Mouse (Mus musculus): ENCODE data around the gene Gnrhr.

The Gnrhr gene

DNA sequence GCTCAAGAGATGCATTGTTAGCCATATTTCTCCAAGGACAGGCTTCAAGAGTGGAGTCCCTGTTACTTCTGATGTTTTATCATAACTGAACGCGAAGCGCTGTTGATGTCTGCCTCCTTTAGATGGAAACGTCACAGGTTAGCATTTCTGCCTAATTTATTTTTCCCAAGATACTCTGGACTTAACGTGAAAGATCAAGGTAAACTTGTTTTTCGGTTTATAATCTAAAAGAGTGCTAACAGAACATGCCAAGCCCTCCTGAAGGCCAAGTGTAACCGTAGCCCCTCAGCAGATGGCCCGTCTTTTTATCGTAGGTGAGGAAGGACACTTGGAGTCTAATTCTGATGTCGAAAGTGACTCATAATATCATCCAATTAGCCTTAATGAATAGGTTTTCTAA lies at the start of gene Gnrhr:
Gnrhr (minus strand) TSS at position 101 of the 400 bp plus-strand sequence.
- no peak for DNase-seq (ENCODE audit: low spot score)

GRCm38 (mm10) chr5:86246559-86246958 lies 48.9 kb upstream of the Gnrhr start:
- no peak for DNase-seq (ENCODE audit: low spot score)

DNA sequence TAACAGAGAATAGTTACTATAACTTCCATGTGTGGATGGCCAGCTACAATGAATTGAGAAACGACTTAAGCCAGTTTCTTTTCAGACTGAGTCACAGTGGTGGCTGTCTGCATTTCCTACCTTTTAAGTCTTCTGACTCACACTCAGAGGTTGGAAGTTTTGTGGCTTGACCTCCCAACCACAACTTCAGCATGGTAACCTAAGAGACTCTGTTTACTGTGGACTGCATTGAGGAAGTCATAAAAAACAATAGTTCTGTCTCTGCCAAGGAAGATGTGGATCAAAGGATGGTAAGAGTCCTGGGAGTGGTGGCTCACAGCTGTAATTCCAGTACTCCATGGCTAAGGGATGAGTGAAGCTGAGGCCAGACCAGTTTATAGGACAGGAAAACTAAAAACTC lies 47.2 kb upstream of the Gnrhr start:
- DNase-seq (ENCODE audit: low spot score), result no peak

DNA sequence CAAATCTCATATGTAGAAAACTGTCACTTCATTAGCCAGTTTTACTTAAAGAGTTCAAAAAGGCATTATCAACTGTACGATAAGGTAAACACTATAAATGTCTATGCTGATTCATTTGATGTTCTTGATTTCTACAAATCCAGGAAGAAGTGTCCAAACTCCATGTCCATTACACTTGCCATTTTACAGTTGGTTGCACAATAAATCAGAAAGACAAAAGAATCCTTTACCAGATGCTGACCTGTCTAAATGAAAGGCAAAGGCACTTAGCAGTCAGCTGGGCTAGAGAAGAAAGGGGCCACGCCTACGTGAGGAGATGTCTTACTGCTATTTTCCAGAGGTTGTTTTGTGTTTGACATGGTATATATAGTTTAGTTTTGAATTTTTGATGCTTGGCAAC lies 46.6 kb upstream of the Gnrhr start:
- peak; percentile 28 for DNase-seq (ENCODE audit: low spot score)

DNA sequence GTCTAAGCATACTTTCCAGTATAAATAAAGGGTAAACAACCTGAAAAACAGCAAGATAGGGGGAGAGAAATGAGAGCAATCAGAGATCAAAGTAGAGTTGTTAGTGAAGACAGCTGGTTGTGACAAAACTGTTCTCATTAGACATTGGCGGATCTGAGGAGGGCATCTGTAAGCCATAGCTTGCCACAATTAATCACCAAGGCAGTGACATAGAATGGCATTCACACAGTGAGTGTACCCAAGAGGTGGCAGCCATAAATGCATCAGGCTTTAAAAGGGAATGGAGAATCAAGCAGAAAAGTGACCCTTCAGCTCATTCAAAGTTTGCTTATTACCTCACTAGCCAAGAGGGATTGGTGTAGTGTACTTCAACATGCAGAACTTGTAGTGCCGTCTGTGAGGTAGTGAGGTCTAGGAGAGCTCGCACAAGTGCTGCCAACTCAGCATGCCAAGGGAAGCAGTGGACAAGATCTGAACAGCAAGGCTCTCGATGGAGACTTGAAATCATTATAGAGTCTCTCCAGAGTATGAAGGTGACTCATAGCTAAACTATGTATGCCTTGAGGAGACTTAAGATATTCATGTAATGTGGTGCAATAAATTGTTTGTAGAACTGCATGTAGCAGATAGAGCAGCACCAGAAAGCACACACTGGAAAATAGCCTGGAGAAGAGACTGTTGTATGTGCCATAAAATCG lies 29.6 kb upstream of the Gnrhr start:
- DNase-seq (ENCODE audit: low spot score), result no peak

DNA sequence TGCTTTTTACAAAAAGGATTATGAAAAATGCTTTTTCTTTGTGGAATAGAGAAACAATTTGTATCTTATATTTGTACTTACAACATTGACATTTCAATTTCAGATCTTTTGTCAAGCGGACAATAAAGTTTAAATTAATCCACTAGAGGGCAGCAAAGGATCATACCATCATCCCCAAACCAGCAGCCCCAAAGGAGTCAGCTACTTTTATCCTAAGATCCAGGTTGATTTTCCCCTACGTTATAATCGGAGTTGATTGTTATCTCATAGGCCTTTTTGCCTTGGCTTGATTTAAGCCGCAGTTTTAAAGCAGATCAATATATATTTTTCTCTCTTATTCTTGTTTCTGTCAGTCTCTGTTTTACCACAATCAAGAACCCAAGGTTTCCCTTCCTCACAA lies 6.3 kb downstream of the Gnrhr start:
- peak; percentile 88 for DNase-seq (ENCODE audit: low spot score)

DNA sequence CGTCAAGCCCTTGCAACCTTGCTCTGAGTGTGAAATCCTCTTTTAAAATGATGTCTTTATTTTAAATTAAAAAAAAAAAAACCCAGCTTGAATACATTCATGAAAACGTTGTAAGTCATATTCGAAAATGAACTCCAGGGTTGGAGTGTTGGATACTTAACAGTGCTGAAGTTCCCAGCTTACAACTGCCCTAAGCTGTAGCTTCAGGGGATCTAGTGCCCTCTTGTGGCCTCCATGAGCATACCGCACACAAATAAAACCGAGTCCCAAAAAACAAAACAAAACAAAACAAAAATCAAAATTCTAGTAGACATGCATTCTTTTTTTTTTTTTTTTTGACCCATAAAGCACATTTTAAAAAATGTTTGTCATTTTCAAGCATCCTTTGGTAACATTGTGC lies 6.9 kb downstream of the Gnrhr start:
- DNase-seq (ENCODE audit: low spot score), result peak; percentile 67

DNA sequence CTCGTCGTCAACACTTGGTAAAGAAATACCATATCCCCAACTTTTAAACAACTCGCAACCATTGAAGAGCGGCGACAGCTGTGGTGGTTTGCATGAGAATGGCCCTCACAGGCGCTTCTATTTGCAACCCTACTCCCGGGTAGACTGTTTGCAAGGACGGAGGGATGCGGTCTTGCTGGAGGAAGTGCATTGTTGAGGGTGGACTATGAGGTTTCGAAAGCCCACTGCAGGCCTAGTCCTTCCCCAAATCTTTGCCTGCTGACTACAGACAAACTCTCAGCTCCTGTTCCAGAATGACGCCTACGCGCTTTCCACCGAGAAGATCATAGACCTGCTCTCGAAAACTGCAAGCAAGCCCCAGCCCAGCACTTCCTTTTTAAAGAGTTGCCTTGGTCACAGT lies 7.4 kb downstream of the Gnrhr start:
- DNase-seq (ENCODE audit: low spot score), result no peak

DNA sequence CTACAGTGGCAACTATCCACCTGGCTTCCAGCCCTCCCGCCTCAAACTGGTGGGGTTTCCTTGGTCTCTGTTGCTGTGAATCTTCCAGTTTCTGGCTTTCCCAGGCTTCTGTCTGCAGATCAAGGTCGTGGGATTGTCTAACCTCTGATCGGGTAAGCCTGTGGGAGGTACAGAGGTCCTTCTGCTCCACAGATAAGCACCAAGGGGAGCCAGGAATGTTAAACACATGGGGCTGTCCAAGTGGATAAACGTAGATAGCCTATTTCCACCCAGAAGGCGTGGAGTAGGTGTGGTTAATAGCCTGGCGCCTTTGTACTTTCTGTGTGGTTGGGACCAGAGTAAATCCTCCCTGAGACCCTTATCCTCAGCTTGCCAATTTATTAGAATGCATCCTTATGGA lies 10.3 kb downstream of the Gnrhr start:
- DNase-seq (ENCODE audit: low spot score), result no peak

DNA sequence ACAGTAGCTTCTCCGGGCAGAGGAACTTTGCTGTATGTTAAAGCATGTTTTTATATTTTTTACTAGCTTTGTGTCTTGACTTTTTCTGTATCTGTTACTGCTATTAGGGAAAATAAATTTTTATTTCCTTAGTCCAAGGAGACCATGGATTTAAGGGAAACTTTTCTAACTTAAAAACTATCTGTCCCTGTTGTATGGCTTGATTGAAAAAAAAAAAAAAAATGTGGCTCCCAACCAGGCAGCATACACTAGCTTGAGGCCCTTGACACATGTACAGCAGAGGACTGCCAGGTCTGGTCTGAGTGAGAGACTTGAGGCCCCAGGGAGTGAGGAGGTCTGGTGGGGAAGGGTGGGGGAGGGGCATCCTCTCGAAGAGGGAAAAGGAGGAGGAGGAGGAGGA lies 23.9 kb downstream of the Gnrhr start:
- DNase-seq (ENCODE audit: low spot score), result peak; percentile 5

DNA sequence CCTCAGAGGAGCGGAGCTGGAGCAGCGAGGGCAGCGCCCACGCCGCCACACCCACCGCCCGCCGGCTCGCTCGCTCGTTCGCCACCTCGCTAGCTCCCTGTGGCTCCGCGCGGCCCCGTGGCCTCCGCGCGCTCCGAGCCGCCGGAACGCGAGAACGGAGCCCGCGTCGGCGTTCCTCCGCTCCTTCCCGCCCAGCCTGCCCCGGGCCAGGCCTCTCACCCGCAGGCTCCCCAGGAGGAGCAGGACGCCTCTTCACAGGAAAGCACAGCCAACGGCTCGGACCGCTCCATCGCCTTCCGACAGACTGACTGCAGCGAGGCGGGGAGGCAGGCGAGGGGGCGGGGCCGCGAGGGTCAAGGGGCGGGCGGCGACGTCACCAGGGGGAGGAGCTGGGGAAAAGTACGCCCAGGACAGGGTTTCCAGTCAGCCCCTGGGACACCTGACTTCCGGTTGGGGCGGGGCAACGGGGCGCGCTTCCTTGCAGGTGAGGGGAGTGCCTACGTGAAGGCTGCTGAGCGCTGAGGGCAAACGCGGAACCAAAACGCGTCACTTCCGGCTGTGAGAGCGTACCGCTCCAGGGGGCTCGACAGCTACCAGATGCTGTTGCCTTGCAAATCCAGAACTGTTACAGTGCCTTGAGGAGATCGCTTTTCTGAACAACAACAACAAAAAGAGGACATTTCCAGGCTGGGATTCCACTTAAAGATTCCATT lies 25.1 kb downstream of the Gnrhr start, which contains the start of gene Uba6:
Uba6 (minus strand) TSS at position 355 of the 713 bp plus-strand sequence.
- DNase-seq (ENCODE audit: low spot score), result peak; percentile 97

- no peak for DNase-seq (ENCODE audit: low spot score)
Observed at GRCm38 (mm10) chr5:86172088-86172448, 25.6 kb downstream of the Gnrhr start.

Measured in retina, embryonic 14.5 days (tissue).